Mouse (Mus musculus) frontal cortex, adult (tissue): ENCODE measurements at regions not wholly inside any gene's neighbourhood (a gene's known extent, or its start where the extent isn't known, plus 50 kb on each side); places are given as distances from the start of the nearest gene placed in this dataset.

Experiments used
- ATAC-seq: cut with Nextera tagmentation; 2 replicates; pipeline ENCODE4 v1.9.2; 2017; ENCODE audit warnings: mild to moderate bottlenecking, moderate library complexity, mixed read lengths; ENCODE audit not compliant: low TSS enrichment

DNA sequence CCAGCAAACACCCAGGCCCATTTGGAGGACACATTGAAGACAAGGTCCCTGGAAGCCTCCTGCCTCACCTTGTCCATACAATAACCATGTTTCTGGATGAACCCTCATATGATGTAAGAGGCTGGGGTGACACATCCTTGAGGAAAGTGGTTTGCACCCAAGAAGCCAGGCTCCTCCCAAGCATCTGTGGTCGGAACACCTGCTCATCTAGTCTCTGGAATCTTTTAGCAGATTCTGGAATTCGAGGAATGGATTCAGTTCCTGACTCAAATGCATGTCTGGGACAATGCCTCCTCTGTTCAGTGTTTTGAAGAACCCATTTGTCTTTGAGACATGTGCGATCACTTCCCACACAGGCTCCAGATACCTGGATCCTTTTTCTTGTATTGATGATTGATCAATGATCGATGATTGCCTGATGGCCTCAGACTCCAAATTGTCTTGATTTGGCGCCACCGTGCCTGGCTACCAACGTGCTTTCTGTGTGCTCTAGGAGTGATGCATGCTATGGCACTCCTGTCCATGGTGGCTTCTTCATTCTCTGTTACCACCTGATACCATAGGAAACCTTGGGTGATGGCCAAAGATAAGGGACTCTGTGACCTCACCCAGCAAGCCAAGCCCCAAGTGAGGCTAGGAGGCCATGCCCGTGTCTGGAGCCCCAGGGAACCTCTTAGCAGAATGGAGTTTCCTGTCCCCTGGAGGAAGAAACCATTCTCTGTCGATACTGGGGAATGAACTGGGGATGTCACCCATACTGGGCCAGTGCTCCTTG lies 126.7 kb downstream of the Mn1 start:
- no peak for ATAC-seq

- ATAC-seq, result no peak
Observed at GRCm38 (mm10) chr5:111553471-111554382, 136.6 kb downstream of the Mn1 start.

DNA sequence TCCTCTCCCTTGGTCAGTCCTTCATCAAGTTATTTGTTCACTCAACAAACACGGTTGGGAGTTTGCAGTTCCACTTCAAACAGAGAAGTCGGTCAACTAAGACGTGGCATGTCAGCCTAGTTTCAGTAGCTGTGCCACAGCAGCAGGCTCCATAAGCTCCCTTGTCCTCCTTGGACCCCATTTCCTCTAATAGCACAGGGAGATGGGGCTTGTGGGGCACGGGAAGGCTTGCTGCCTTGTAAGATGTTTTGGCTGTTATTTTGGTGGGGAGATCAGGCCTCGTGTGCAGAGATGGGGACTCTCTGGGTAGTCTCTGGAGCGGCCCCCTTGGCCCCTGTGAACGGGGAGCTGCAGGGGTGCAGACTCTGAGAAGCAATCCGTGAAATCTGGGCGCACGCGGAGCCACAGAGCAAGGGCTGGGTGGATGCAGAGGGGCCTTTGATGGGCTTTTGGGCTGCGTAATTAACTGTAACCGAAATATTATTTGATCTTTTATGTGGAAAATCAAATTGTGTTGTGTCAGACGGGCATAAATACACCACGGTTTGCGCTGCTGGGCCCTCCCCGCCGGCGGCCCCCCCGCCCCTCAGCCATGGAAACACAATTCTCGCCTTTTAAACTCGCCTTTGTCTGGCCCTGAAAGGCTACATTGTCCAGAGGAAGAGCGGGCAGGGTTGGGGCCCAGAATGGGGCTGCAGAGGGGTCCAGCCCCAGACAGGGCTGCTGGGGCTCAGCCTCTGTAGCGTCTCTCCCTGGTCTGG lies 137.6 kb downstream of the Mn1 start:
- ATAC-seq, result 0 out of 2 replicates have a peak, but pooled peaks have one; percentile 44

DNA sequence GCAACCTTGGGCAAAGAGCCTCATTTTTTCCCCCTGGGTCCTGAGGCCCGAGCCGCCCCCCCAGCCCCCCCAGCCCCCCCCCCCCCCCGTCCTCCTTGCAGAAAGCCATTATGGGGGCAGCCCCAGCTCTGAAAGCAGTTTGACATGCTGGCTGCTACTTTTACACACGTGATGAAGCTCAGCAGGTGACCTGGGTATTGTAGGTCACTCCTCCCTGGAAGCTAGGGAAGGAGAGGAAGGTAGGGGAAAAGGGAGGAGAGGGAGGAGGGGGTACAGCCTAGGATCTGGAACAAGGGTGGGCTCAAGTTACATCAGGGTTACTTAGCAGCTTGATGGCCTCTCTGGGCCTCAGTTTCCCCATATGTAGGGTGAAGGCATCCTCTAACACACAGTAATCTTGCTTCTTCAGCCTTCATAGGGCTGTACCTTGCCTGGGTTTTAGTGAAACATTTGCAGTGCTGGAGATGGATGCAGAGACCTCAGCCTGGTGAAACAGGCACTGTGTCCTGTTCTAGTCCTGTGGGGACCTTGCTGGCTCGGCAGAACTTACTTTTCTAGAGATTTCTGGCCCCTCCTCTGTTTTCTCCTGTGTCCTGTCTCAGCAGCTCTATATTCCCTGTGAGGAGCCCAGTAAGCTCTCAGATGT lies 138.3 kb downstream of the Mn1 start:
- no peak for ATAC-seq

- no peak for ATAC-seq
Observed at GRCm38 (mm10) chr5:111555981-111556380, 138.8 kb downstream of the Mn1 start.

DNA sequence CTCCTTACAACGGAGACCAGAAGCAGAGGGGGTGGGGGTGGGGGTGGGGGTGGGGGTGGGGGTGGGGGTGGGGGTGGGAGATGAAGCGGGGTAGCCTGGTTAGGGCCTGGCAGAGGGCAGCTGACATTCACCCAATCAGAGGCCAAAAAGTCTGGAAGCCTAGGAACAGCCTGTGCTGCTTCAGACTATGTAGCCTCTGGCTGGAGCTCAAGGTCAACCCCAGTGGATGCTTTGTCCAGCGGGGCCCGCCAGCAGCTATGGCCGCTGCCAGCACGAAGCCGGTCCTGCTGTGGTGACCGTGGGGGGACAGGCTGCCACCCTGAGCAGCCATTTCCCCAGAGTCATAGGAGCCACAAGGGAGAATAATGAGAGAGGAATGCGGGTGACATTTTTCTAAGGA lies 143.3 kb downstream of the Mn1 start:
- no peak; the same call in 1 of the 2 replicates for ATAC-seq

DNA sequence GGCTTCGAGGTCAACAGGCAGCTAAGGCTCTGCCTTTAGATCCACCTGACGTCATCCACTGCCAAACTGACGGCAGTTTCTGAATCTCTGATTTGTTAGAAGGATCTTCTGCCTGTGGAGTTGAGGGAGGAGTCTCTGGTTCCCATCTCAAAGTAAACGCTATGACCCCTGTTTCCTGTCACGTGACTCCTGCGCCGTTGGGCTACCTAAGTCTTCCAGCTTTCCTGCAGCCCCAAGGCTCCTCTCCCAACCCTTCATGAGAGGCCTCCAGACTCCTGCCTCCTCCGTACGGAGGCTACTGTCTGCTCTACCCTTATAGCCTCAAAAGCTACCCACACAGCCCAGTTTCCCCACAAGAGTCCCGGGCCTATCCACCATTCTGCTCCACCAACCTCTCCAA lies 144.1 kb downstream of the Mn1 start:
- no peak for ATAC-seq

- ATAC-seq, result no peak
Observed at GRCm38 (mm10) chr5:111570826-111571225, 153.7 kb downstream of the Mn1 start.

DNA sequence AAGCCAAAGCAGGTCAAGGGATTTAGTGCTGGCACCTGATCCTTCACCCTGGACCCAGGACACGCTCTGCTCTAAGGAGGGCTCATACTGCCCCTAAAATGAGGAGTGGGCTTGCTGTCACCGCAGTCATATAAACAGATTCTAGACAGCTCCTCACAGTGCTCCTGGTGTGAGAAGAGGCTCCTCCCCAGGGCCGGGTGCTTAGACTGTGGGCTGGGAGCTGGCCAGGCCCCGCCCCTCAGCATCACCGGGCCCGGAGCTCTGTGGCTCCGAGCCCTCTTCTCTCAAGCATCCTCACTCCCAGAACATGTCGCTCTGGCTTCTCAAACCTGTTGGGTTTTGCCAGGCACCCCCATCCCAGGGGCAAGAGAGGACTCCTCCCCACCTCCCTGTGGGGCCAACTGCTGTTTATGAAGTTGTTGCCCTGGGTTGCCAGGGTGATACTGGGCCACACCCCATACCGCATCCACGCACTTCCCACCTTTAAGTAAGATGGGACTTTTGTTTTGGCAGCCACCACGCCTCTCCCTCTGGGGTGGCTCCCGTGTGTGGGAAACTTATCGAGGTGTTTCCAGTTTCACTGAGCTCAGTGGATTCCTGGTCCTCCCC lies 156.2 kb downstream of the Mn1 start:
- ATAC-seq, result no peak

GRCm38 (mm10) chr5:111574219-111574840 lies 157.2 kb downstream of the Mn1 start:
- ATAC-seq, result peak; percentile 46; the same call in 1 of the 2 replicates

DNA sequence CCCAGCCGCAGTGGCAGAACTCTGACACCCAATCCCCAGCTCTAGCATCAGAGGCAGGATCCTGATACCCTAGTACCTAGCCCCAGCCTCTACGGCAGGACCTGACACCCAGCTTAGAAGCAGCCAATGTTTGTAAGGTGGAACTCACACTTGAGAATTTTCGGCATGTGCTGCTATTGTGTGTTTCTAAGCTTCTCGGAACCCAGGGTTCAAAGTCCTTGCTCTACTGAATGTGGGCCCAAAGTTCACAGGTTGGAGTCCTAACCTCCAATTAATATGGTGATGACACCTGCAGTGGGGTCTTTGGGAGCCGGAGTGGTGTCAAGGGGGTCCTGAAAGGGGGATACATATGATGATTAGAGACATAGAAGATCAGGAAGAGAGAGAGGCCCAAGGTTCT lies 158.2 kb downstream of the Mn1 start:
- no peak for ATAC-seq

GRCm38 (mm10) chr5:111577441-111577840 lies 156.3 kb upstream of the Gm26897 start:
- no peak for ATAC-seq

DNA sequence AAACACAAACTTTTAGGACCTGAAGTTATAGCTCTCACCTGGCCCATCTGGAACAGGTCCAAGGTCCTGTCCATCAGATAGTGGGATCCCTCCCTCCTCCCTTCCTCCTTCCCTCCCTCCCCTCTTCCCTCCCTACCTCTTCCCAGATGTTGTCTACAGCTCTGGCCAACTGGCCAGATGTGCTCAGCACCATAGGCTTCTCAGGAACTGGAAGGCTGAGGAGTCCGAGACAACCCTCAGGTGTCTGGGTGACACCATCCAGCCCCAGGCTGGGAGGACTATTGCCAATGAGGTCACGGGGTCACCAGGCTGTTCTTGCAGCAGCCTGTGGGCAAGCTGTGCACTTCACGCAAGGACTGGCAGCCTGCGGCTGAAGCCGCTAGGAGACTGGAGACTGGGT lies 155.6 kb upstream of the Gm26897 start:
- ATAC-seq, result no peak

DNA sequence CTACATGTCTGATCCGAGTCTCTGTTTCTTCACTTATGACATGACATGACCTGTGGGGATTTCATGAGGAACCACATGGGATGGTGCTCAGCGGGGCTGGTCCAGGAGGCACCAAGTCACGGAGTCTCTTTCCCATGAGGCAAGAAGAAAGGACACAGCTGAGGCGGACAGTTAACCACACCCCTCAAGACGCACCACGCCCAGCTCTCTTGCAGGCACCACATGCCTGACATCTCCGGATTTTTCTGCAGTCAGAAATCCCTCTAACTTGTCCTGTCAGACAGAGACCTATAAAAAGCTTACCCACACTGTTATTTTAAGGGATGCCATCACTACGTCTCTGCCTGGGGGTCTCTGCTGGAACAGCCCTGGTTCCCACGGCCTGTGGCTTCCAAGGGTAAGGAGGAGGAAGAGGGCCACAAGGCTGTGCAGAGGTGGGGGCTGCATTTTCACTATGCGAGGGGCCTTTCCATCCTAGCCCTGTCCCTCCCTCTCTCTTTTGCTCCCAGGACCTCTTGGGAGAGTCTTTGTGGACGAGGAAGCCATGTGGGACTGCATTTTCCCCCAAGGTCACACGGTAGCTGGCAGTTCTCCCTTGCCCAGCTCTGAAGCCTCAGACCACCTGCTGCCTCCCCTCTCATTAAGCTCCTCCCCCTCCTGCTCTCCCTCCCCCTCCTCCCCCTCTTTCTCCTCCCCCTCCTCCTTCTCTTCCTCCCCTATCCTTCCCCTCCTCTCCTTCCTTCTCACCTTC lies 154.6 kb upstream of the Gm26897 start:
- ATAC-seq, result 0 out of 2 replicates have a peak, but pooled peaks have one; percentile 27

- peak; percentile 48; the same call in 1 of the 2 replicates for ATAC-seq
Observed at GRCm38 (mm10) chr5:111580870-111581771, 152.6 kb upstream of the Gm26897 start.

GRCm38 (mm10) chr5:111582004-111582403 lies 151.7 kb upstream of the Gm26897 start:
- 0 out of 2 replicates have a peak, but pooled peaks have one; percentile 8 for ATAC-seq

- ATAC-seq, result peak; percentile 84
Observed at GRCm38 (mm10) chr5:111590619-111591081, 143.1 kb upstream of the Gm26897 start.

- ATAC-seq, result no peak
Observed at GRCm38 (mm10) chr5:111592807-111593206, 140.9 kb upstream of the Gm26897 start.

GRCm38 (mm10) chr5:111594111-111594510 lies 139.6 kb upstream of the Gm26897 start:
- ATAC-seq, result no peak
